Mouse (Mus musculus) urinary bladder, adult 2 months (tissue): ENCODE measurements around the gene Gm9999. TPM values are rescaled to one million over a fixed set of nuclear protein-coding genes. Genes with fewer than 3 reads are reported as not detected.

Experiments used
- DNase-seq: peaks from one replicate; pipeline ENCODE4 v3.0.0; 2022; ENCODE audit warnings: low spot score
- polyA plus RNA-seq: library from polyadenylated mRNA; depleted of rRNA; stranded (reverse); fragments of >200 nt; gene quantifications from 2 replicates; pipeline ENCODE4 v1.2.3, GENCODE M21; 2012; rRNA removed

Gene Gm9999
- polyA plus RNA-seq, 1 experiment: not detected

DNA sequence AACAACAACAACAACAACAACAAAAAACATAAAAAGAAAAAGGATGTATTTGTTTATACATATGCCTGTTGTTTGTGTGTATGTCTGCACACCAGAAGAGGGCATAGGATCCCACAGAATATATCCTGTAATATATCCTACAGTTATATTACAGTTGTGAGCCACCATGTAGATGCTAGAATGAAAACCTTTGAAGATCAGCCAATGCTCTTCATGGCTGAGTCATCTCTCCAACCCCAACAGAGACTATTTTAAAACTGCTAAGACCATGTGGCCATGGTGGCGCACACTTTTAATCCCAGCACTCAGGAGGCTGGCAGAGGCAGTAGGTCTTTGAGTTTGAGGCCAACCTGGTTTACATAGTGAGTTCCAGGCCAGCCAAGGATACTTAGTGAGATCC is 44.1 kb downstream of the Gm9999 start:
- DNase-seq: no peak

DNA sequence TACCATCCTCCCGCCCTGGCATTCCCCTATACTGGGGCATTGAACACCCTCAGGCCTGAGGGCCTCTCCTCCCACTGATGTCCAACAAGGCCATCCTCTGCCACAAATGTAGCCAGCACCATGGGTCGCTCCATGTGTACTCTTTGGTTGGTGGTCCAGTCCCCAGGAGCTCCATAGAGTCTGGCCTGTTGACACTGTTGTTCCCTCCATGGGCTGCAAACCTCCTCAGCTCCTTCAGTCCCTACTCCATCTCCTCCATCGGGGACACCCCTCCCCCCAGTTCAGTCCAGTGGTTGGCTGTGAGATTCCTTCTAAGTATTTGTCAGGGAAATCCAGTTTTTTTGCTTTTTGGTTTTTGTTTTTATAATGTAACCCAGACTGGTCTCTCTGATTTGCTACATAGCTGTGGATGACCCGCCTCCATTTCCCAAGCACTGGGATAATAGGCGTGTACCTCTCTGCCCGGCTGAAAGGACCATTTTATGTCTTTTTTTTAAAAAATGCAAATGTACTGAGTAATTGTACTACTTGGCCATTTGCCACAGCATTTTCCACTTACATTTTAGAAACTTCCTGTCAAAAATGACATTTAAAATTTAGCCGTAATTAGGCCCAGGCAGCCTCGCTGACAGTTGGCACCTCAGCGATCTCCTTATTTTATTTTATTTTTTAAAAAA is 47.3 kb downstream of the Gm9999 start:
- DNase-seq: no peak

- DNase-seq: no peak
Measured at GRCm38 (mm10) chr7:47031371-47031770, 48.0 kb downstream of the Gm9999 start.

GRCm38 (mm10) chr7:47034785-47035384 is 51.5 kb downstream of the Gm9999 start:
- DNase-seq: no peak

GRCm38 (mm10) chr7:47035426-47035825 is 52.0 kb downstream of the Gm9999 start:
- no peak for DNase-seq

Other genes starting within 250 kb of the Gm9999 start
- not detected in 2 replicates for gene Saa1, start 240.6 kb upstream of the Gm9999 start, polyA plus RNA-seq
- not detected in 2 replicates for gene Saa2, start 231.8 kb upstream of the Gm9999 start, polyA plus RNA-seq
- gene Hps5, start 187.5 kb upstream of the Gm9999 start, polyA plus RNA-seq: 22.3 and 23.1 TPM in 2 replicates
- gene Gtf2h1, start 187.5 kb upstream of the Gm9999 start, polyA plus RNA-seq: 27.8 and 30.3 TPM in 2 replicates
- 354 and 368 TPM in 2 replicates for gene Ldha, start 142.1 kb upstream of the Gm9999 start, polyA plus RNA-seq
- not detected in 2 replicates for gene Ldhc, start 122.4 kb upstream of the Gm9999 start, polyA plus RNA-seq
- 43.6 and 44.5 TPM in 2 replicates for gene Tsg101, start 63.6 kb upstream of the Gm9999 start, polyA plus RNA-seq
- gene Uevld, start 25.1 kb upstream of the Gm9999 start, polyA plus RNA-seq: 11.7 and 12.0 TPM in 2 replicates
- gene Spty2d1, start 24.8 kb downstream of the Gm9999 start, polyA plus RNA-seq: 11.5 and 11.7 TPM in 2 replicates
- gene Tmem86a, start 67.0 kb downstream of the Gm9999 start, polyA plus RNA-seq: 15.5 and 23.6 TPM in 2 replicates
- 0.08 and 0.24 TPM in 2 replicates for gene Ptpn5, start 150.1 kb downstream of the Gm9999 start, polyA plus RNA-seq
- not detected in 2 replicates for gene Mrgpra6, start 221.3 kb downstream of the Gm9999 start, polyA plus RNA-seq